Mouse (Mus musculus) right cerebral cortex, postnatal 4 days (tissue): ENCODE results near the gene Ntn1.

Experiments used
- DNase-seq: peaks from one replicate; pipeline ENCODE4 v3.0.0-alpha.2; 2022

Gene Ntn1

DNA sequence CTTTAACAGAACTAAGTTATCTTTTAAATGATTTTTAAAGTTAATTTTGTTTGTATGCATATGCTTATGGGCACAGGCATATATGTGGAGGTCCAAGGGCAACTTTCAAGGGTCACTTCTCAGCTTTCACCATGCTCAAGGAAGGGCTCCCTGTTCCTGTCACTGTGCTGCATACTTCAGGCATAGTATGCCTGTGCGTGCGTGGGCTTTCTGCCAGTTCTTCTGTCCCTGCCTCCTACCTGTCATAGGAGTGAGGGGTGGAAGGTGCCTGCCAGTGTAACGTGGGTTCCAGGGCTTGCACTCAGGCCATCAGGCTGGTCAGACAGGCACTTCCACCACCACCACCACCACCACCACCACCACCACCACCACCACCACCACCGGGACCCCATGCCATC lies 228.0 kb downstream of the Ntn1 start:
- DNase-seq = no peak

DNA sequence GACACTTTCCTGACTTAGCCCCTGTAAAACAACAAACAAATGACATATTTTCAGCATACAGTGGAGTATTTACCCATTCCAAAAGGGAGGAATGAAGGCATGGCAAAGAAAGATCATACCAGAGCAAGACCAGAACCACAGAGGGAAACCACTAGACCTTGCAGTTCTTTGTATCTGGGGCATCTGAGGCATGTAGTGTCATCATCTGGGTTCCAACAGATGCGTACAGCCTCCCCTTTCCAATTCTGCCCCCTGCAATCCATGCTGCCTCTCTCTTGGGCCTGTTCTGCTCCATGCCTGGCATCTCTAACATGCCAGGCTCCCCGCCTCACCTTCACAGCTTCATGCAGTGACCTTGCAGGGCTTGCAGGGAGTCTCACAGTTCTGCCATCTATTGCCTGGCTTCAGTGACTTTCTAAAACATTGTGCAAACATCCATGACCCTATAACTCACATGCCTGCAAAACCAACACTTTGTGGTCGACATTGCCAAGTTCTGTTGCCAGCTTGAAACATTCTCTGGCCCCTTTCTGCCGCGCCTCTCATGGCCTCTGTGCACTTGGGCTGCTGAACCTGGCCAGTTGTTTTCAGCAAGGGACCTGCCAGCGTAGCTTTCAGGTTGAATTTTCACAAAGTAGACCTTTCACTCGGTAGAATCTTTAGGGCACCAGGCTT lies 228.5 kb downstream of the Ntn1 start:
- no peak for DNase-seq

DNA sequence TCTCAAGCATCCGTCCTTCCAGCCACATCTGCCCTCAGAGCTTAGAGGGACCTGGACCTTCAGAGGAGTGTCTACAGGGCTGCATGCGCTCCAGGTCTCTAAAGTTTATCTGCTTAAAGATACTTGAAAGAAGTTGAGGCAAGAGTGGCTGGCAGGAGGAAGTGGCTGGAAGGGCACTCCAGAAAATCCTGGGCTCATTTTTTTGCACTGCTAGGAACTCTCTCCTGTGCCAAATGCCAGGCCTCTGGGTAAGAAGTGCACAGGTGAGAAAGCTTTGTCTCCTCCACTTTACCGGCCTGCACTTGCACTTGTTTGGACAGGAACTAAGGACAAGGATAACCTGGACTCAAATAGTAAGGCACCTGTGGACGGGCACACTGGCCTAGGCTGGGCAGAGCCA lies 232.2 kb downstream of the Ntn1 start:
- no peak for DNase-seq

DNA sequence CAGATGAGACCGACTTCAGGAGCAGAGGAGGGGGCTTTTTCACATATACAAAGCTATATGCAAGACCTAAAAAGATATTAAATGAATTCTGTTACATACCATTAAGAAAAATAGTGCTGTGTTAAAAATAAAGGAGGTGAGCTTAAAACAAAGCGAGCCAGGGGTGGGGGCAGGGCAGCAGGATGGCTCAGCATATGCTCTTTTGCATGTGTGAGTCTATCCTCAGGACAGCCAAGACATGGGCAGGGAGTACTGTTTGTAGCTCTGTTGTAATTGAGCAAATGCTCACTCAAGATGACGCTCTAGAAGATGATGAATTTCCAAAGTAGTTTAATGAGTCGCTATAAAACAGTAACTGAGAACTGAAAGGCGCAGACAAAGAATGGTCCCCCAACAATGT lies 236.2 kb downstream of the Ntn1 start:
- DNase-seq = no peak

DNA sequence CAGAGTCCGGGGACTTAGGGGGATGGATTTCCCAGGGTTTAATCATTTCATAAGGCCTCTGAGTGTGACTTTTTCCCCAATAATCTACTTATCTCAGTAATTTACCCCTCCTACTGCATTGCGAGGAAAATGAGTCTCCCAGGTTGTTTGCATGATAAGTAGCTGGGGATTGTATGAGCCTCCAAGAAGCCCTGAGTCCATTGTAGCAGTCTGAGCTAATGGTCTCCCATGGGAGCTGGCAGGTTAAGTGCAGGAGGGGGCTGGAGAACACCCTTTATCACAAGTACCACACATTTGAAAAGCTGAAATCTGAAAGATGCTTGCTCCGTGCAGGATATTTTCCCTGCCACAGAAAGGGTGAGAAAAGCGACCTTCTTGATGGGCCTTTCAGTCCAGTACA lies 240.8 kb downstream of the Ntn1 start:
- no peak for DNase-seq
